Mouse (Mus musculus): ENCODE data around the gene Mmgt1.

Mmgt1 gene

GRCm38 (mm10) chrX:56597887-56598640 is at the start of gene Mmgt1:
Gene Mmgt1, minus strand, starts transcription at chrX:56598069.
- peak; percentile 86 for DNase-seq (ENCODE audit: extremely low read depth, low read depth)

- no peak for DNase-seq (ENCODE audit: extremely low read depth, low read depth)
These were observed 42.2 kb upstream of the Mmgt1 start for GRCm38 (mm10) chrX:56640066-56640465.

- no peak for DNase-seq (ENCODE audit: extremely low read depth, low read depth)
These were observed 38.3 kb upstream of the Mmgt1 start for GRCm38 (mm10) chrX:56636185-56636584.

- DNase-seq (ENCODE audit: extremely low read depth, low read depth): no peak
These were observed 17.4 kb upstream of the Mmgt1 start for GRCm38 (mm10) chrX:56615236-56615635.

GRCm38 (mm10) chrX:56610318-56610694 is 12.4 kb upstream of the Mmgt1 start:
- DNase-seq (ENCODE audit: extremely low read depth, low read depth): no peak

GRCm38 (mm10) chrX:56609623-56610317 is 11.9 kb upstream of the Mmgt1 start, which contains the start of gene Slc9a6:
Gene Slc9a6, plus strand, starts transcription at chrX:56609757.
- peak; percentile 51 for DNase-seq (ENCODE audit: extremely low read depth, low read depth)

GRCm38 (mm10) chrX:56609285-56609622 is 11.4 kb upstream of the Mmgt1 start:
- no peak for DNase-seq (ENCODE audit: extremely low read depth, low read depth)

- peak; percentile 56 for DNase-seq (ENCODE audit: extremely low read depth, low read depth)
These were observed 9.3 kb upstream of the Mmgt1 start for GRCm38 (mm10) chrX:56607032-56607710.

- no peak for DNase-seq (ENCODE audit: extremely low read depth, low read depth)
These were observed 8.7 kb upstream of the Mmgt1 start for GRCm38 (mm10) chrX:56606536-56606935.

GRCm38 (mm10) chrX:56597219-56597886 is 516 bp downstream of the Mmgt1 start:
- no peak for DNase-seq (ENCODE audit: extremely low read depth, low read depth)

- no peak for DNase-seq (ENCODE audit: extremely low read depth, low read depth)
These were observed 19.7 kb downstream of the Mmgt1 start for GRCm38 (mm10) chrX:56578200-56578599.

GRCm38 (mm10) chrX:56572465-56572864 is 25.4 kb downstream of the Mmgt1 start:
- peak; percentile 7 for DNase-seq (ENCODE audit: extremely low read depth, low read depth)

- no peak for DNase-seq (ENCODE audit: extremely low read depth, low read depth)
These were observed 44.3 kb downstream of the Mmgt1 start for GRCm38 (mm10) chrX:56553584-56553983.

GRCm38 (mm10) chrX:56549506-56549905 is 48.4 kb downstream of the Mmgt1 start, which contains the start of gene Gm648:
Gene Gm648, minus strand, starts transcription at chrX:56549606.
- DNase-seq (ENCODE audit: extremely low read depth, low read depth): no peak

GRCm38 (mm10) chrX:56537162-56537561 is 60.7 kb downstream of the Mmgt1 start:
- no peak for DNase-seq (ENCODE audit: extremely low read depth, low read depth)
